Mouse (Mus musculus) heart, embryonic 14.5 days (tissue): ENCODE data around the gene Npm1. TPM values are rescaled to one million over a fixed set of nuclear protein-coding genes. Genes with fewer than 3 reads are reported as not detected.

ENCODE experiments used
- ATAC-seq: fragments of 200-750 bp; cut with Nextera tagmentation; 2 replicates; pipeline ENCODE4 v1.8.0; 2017; ENCODE audit warnings: low read depth, moderate TSS enrichment; ENCODE audit not compliant: insufficient number of reproducible peaks, insufficient read depth, low FRiP score
- H3K27ac ChIP-seq, 2 experiments: fragments of 200-500 bp in 1 of 2; fragments of 300-500 bp in 1 of 2; sonication (generic) in 1 of 2; replicated peaks in 1 of 2; 2 replicates each; pipeline ENCODE4 v1.5.1; 2012 to 2014; ENCODE audit warnings: low read depth in 2 of 2, low read length in 2 of 2, control low read depth in 1 of 2, mild to moderate bottlenecking in 1 of 2, mixed read lengths in 1 of 2; ENCODE audit not compliant: control insufficient read depth in 1 of 2, insufficient read depth in 1 of 2
- H3K27me3 ChIP-seq: fragments of 300-500 bp; sonication (generic); 2 replicates; pipeline ENCODE4 v1.6.1; 2014; ENCODE audit warnings: mild to moderate bottlenecking, low read length, control low read depth; ENCODE audit not compliant: control insufficient read depth, insufficient read depth
- H3K36me3 ChIP-seq: fragments of 300-500 bp; sonication (generic); 2 replicates; pipeline ENCODE4 v1.6.1; 2014; ENCODE audit warnings: mild to moderate bottlenecking, control low read depth, low read length, mixed read lengths; ENCODE audit not compliant: control insufficient read depth, insufficient read depth
- H3K4me1 ChIP-seq, 2 experiments: fragments of 200-500 bp in 1 of 2; fragments of 300-500 bp in 1 of 2; sonication (generic) in 1 of 2; 2 replicates each; pipeline ENCODE4 v1.6.1; 2012 to 2014; ENCODE audit warnings: low read length in 2 of 2, control low read depth in 1 of 2, mixed read lengths in 1 of 2; ENCODE audit not compliant: control insufficient read depth in 2 of 2, insufficient read depth in 2 of 2
- H3K4me2 ChIP-seq: fragments of 300-500 bp; sonication (generic); 2 replicates; pipeline ENCODE4 v1.6.1; 2014; ENCODE audit warnings: mild to moderate bottlenecking, low read length
- H3K4me3 ChIP-seq, 2 experiments: fragments of 200-500 bp in 1 of 2; fragments of 300-500 bp in 1 of 2; sonication (generic) in 1 of 2; 2 replicates each; pipeline ENCODE4 v1.5.1; 2012 to 2014; ENCODE audit warnings: low read length in 2 of 2, mild to moderate bottlenecking in 2 of 2, control low read depth in 1 of 2, low read depth in 1 of 2, moderate library complexity in 1 of 2; ENCODE audit not compliant: control insufficient read depth in 1 of 2, insufficient read depth in 1 of 2
- H3K9ac ChIP-seq: fragments of 300-500 bp; sonication (generic); 2 replicates; pipeline ENCODE4 v1.6.1; 2014; ENCODE audit warnings: mild to moderate bottlenecking, low read length
- H3K9me3 ChIP-seq: fragments of 300-500 bp; sonication (generic); 2 replicates; pipeline ENCODE4 v1.6.1; 2016; ENCODE audit warnings: low read length, control low read depth; ENCODE audit not compliant: control insufficient read depth
- WGBS: fragments of 180-500 bp; shearing (Covaris S2); extraction: QIAGEN DNeasy Blood & Tissue Kit; methylation state at CpG from one replicate; pipeline ENCODE4 v1.1.7; 2014; 5-methylcytosine and 5-hydroxymethylcytosine counted together
- polyA plus RNA-seq: library from polyadenylated mRNA; unstranded; fragments of >200 nt; fragmentation: Nextera tagmentation; extraction: Ambion mirVana; gene quantifications from 2 replicates; pipeline ENCODE4 v1.2.1, GENCODE M21; 2014

Npm1 gene
- polyA plus RNA-seq, 1 experiment from 2014 or later, result 517 TPM

DNA sequence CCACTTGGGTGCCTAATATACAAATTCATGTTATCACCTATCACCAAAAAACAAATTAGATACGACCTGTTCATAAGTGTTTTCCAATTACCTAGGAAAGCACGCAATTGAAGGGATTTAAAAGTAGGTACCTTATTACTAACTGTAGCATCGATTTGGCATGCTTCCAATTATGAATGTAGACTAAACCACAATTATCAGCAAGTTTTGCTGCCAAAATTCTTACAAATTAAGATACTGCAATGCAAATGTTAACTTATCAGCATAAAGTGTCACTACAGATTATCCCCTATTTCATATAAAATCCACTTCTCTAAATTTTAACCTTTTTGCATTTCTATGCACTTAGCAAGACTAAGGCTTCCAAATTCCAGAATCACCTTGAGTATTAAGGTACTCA lies 8.5 kb downstream of the Npm1 start:
- peaks cover 99% of the 10 kb centered on the region for H3K36me3 ChIP-seq
- H3K9me3 ChIP-seq, result no peaks in the 10 kb centered on the region
- H3K4me1 ChIP-seq, result no peaks in the 10 kb centered on the region
- H3K4me3 ChIP-seq, result no peak overlapping the region
- no peak for ATAC-seq
- H3K9ac ChIP-seq, result no peak overlapping the region
- WGBS, result 87% methylated on average over 3 of the region's 3 CpGs
- no peaks in the 10 kb centered on the region for H3K27me3 ChIP-seq
- no peak overlapping the region for H3K27ac ChIP-seq
- H3K4me2 ChIP-seq, result no peak overlapping the region

DNA sequence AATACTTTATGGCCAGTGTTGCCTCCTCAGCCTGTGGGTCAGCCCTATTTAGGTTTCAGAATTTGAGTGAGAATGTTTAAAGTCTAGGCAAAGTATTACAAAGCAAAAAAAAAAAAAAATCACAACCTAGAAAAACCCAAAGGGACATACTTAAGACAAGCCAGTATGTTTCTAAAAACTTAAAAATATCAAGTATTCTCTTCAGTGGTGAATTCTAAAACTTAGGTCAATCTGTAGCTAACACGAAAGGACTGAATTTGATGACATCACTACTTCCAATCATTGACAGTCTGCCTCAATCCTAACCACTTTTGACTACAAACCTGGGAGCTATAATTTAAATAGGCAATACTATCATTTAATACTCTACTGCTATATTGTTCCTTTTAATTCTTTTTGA lies 10.0 kb downstream of the Npm1 start:
- Histone ChIP-seq H3K27me3 (no peaks in the 10 kb centered on the region), H3K4me2 (no peak overlapping the region), H3K36me3 (peaks cover 88% of the 10 kb centered on the region), H3K4me1 (peaks cover 3 to 6% of the 10 kb centered on the region in 2 experiments), H3K9me3 (no peaks in the 10 kb centered on the region), H3K9ac (no peak overlapping the region), H3K27ac (no peak overlapping the region), H3K4me3 (no peak overlapping the region)
- no peak for ATAC-seq
- WGBS, result 83% methylated on average over 1 of the region's 1 CpGs

DNA sequence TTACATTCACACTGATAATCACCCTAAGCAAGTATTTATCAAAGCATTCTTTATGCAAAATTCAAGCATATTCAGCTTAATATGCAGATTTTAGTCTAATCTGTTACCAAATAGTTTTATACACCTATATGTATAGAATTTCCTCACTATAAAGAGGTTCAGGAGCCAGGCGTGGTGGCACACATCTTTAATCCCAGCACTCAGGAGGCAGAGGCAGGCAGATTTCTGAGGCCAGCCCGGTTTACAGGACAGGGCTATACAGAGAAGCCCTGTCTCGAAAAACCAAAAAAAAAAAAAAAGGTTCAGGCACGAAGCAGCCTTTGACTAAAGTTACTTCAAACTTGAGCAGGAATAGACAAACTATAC lies 11.2 kb downstream of the Npm1 start:
- H3K4me1 ChIP-seq, result peaks cover 6 to 8% of the 10 kb centered on the region in 2 experiments
- 78% methylated on average over 4 of the region's 4 CpGs for WGBS
- H3K4me2 ChIP-seq, result no peak overlapping the region
- peaks cover 76% of the 10 kb centered on the region for H3K36me3 ChIP-seq
- no peaks in the 10 kb centered on the region for H3K9me3 ChIP-seq
- H3K27ac ChIP-seq, result no peak overlapping the region
- no peak overlapping the region for H3K9ac ChIP-seq
- H3K4me3 ChIP-seq, result no peak overlapping the region
- H3K27me3 ChIP-seq, result no peaks in the 10 kb centered on the region
- no peak for ATAC-seq

GRCm38 (mm10) chr11:33151128-33151779 lies 11.8 kb downstream of the Npm1 start:
- Histone ChIP-seq H3K36me3 (peaks cover 71% of the 10 kb centered on the region), H3K4me1 (peaks cover 6 to 8% of the 10 kb centered on the region in 2 experiments), H3K9me3 (no peaks in the 10 kb centered on the region), H3K4me3 (no peak overlapping the region), H3K4me2 (no peak overlapping the region), H3K9ac (no peak overlapping the region), H3K27me3 (no peaks in the 10 kb centered on the region), H3K27ac (no peak overlapping the region)
- WGBS, result 72% methylated on average over 3 of the region's 3 CpGs
- ATAC-seq, result no peak

DNA sequence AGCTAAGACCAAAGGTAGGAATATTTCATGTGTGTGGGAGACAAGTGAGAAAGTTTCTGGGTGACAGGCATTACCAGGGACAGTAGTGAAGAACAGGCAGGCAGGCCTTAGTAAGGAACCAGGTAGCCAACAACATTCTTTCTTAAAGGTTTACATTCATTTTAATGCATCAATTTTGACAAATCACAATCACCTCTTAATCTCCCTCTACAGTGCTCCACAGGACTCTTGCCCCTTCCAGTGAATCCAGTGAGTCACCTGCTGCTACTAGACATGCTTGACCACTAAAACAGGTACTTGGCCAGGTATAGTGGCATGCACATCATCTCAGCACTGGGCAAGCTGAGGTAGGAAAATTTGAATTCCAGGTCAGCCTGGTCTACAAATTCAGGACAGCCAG lies 12.6 kb downstream of the Npm1 start:
- no peak overlapping the region for H3K27ac ChIP-seq
- no peak overlapping the region for H3K4me3 ChIP-seq
- ATAC-seq, result no peak
- H3K9me3 ChIP-seq, result no peaks in the 10 kb centered on the region
- H3K9ac ChIP-seq, result no peak overlapping the region
- no peak overlapping the region for H3K4me2 ChIP-seq
- H3K36me3 ChIP-seq, result peaks cover 62% of the 10 kb centered on the region
- peaks cover 11 to 15% of the 10 kb centered on the region in 2 experiments for H3K4me1 ChIP-seq
- H3K27me3 ChIP-seq, result no peaks in the 10 kb centered on the region

DNA sequence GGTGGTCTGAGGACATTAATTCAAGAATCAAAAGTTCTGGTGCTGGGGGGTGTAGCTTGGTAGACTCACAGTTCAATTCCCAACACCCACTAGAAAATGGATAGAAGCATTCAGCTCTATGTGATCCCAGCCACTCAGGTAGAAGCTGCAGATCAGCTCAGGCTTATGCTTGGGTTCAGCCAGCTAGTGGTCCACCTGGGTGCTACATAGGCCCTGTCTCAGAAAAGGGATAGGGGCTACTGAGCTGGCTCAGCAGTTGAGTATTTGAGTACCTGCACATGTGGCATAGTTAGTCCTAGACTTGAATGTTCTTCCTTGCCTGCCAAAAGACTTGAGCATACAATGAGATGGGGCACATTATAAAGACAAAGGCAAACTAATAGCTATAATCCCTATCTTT lies 13.6 kb downstream of the Npm1 start:
- Histone ChIP-seq H3K36me3 (peaks cover 53% of the 10 kb centered on the region), H3K9me3 (no peaks in the 10 kb centered on the region), H3K4me3 (no peak overlapping the region), H3K4me1 (peaks cover 18 to 24% of the 10 kb centered on the region in 2 experiments), H3K9ac (no peak overlapping the region), H3K27ac (no peak overlapping the region), H3K27me3 (peaks cover 5% of the 10 kb centered on the region; the same call in 1 of the 2 replicates), H3K4me2 (no peak overlapping the region)
- no peak for ATAC-seq

DNA sequence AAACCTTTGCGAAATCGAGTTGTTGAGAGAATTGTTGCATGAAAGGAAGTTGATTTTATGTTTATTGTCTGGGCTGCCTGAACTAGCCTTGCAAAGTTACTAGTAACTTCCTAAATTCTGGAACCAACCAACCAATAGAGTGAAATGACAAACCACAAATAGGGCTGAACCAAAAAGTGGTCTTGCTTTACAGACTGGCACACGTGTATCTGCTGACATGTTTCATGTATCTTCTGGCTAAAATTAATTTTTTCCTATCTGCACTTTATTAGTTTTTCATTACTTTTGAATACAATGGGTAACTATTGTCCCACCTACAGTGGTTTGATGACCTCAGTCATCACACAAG lies 13.9 kb downstream of the Npm1 start:
- Histone ChIP-seq H3K9ac (no peak overlapping the region), H3K27me3 (peaks cover 8% of the 10 kb centered on the region; the same call in 1 of the 2 replicates), H3K4me3 (no peak overlapping the region), H3K36me3 (peaks cover 49% of the 10 kb centered on the region), H3K4me2 (no peak overlapping the region), H3K4me1 (peaks cover 21 to 28% of the 10 kb centered on the region in 2 experiments), H3K27ac (no peak overlapping the region), H3K9me3 (no peaks in the 10 kb centered on the region)
- no peak for ATAC-seq
- WGBS, result 25% methylated on average over 3 of the region's 3 CpGs
